Mouse (Mus musculus) midbrain, embryonic 10.5 days (tissue): ENCODE results near the gene Lamp1. TPM values are rescaled to one million over a fixed set of nuclear protein-coding genes. Genes with fewer than 3 reads are reported as not detected.
A peak's percentile ranks its signal among the peaks of the same experiment; 100 is the strongest.

ENCODE experiments used
- DNase-seq: peaks from one replicate; pipeline ENCODE4 v3.0.0-alpha.2; 2017; ENCODE audit warnings: low spot score
- H3K27ac ChIP-seq: fragments of 300-500 bp; sonication (generic); replicated peaks from 2 replicates; pipeline ENCODE4 v1.5.1; 2016; ENCODE audit warnings: mild to moderate bottlenecking
- H3K27me3 ChIP-seq: fragments of 300-500 bp; sonication (generic); 2 replicates; pipeline ENCODE4 v1.6.1; 2016; ENCODE audit warnings: low read depth, mild to moderate bottlenecking; ENCODE audit not compliant: poor library complexity, severe bottlenecking
- H3K36me3 ChIP-seq: fragments of 300-500 bp; sonication (generic); 2 replicates; pipeline ENCODE4 v1.6.1; 2016; ENCODE audit warnings: mild to moderate bottlenecking, moderate library complexity
- H3K4me1 ChIP-seq: fragments of 300-500 bp; sonication (generic); 2 replicates; pipeline ENCODE4 v1.6.1; 2016
- H3K4me3 ChIP-seq: fragments of 300-500 bp; sonication (generic); 2 replicates; pipeline ENCODE4 v1.5.1; 2016; ENCODE audit warnings: mild to moderate bottlenecking, moderate library complexity
- H3K9me3 ChIP-seq: fragments of 300-500 bp; sonication (generic); replicated peaks from 2 replicates; pipeline ENCODE4 v1.6.1; 2016; ENCODE audit warnings: mild to moderate bottlenecking
- WGBS: fragments of 180-500 bp; shearing (Covaris S2); methylation state at CpG from one replicate; pipeline ENCODE4 v1.1.7; 2016; 5-methylcytosine and 5-hydroxymethylcytosine counted together
- polyA plus RNA-seq: library from polyadenylated mRNA; unstranded; fragments of >200 nt; fragmentation: Nextera tagmentation; extraction: Ambion mirVana; gene quantifications from 2 replicates; pipeline ENCODE4 v1.2.1, GENCODE M21; 2016

Gene Lamp1
- polyA plus RNA-seq, 1 experiment from 2014 or later = 221 TPM

DNA sequence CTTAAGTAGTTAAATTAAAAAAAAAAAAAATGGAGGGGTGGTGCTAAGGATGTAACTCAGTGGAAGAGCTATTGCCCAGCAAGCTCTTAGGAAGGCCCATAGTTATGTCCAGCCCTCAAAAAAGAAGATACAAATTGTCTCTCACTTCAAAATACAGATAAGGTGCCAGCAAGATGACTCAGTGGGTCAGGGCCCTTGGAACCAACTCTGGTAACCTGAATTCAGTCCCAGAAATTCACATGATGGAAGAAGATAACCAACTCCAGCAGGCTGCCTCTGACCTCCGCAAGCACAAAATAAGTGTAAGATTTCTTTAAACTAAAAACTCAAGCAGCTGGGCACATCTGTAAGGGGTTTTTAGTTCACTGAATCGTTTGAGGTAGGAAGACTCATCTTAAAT, 10.5 kb upstream of the Lamp1 start:
- H3K27me3 ChIP-seq = no peaks in the 10 kb centered on the region
- DNase-seq = no peak
- no peak overlapping the region for H3K4me3 ChIP-seq
- H3K36me3 ChIP-seq = peaks cover 67% of the 10 kb centered on the region
- no peaks in the 10 kb centered on the region for H3K9me3 ChIP-seq
- no peaks in the 10 kb centered on the region for H3K4me1 ChIP-seq
- WGBS = 87% methylated on average over 2 of the region's 2 CpGs
- no peak overlapping the region for H3K27ac ChIP-seq

DNA sequence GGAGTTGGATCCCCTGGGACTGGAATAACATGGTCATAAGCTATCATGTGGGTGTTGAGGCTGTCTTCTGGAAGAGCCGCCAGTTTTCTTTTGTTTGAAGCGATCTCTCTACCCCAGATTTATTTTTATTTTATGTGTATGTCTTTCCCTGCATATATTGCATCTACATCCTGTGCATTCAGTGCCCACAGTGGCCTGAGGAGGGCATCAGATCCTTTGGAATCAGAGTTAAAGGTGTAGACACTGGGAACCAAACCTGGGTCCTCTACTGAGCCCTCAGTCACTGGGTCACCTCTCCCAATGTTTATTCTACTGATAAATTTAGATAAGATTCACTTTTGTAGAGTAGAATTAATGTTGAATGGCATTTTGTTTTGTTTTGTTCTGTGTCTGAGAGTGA, 9.7 kb upstream of the Lamp1 start:
- Histone ChIP-seq H3K4me3 (no peak overlapping the region), H3K4me1 (no peaks in the 10 kb centered on the region), H3K36me3 (peaks cover 60% of the 10 kb centered on the region), H3K27ac (no peak overlapping the region), H3K27me3 (no peaks in the 10 kb centered on the region), H3K9me3 (no peaks in the 10 kb centered on the region)
- DNase-seq = no peak
- WGBS = 95% methylated on average over 2 of the region's 2 CpGs

- no peak for DNase-seq
- H3K27me3 ChIP-seq = no peaks in the 10 kb centered on the region
- H3K9me3 ChIP-seq = no peaks in the 10 kb centered on the region
- peaks cover 55% of the 10 kb centered on the region for H3K36me3 ChIP-seq
- WGBS = 66% methylated on average over 5 of the region's 5 CpGs
- no peaks in the 10 kb centered on the region for H3K4me1 ChIP-seq
- H3K4me3 ChIP-seq = no peak overlapping the region
- no peak overlapping the region for H3K27ac ChIP-seq
Observed at GRCm38 (mm10) chr8:13149866-13150265, 9.1 kb upstream of the Lamp1 start.

GRCm38 (mm10) chr8:13150929-13151328, 8.0 kb upstream of the Lamp1 start:
- Histone ChIP-seq H3K9me3 (no peaks in the 10 kb centered on the region), H3K27me3 (no peaks in the 10 kb centered on the region), H3K4me3 (no peak overlapping the region), H3K36me3 (peaks cover 44% of the 10 kb centered on the region), H3K27ac (no peak overlapping the region), H3K4me1 (no peaks in the 10 kb centered on the region)
- WGBS = 77% methylated on average over 2 of the region's 2 CpGs
- DNase-seq = no peak

GRCm38 (mm10) chr8:13154099-13154498, 4.9 kb upstream of the Lamp1 start:
- WGBS = 80% methylated on average over 9 of the region's 9 CpGs
- H3K27me3 ChIP-seq = no peaks in the 10 kb centered on the region
- DNase-seq = no peak
- no peak overlapping the region for H3K27ac ChIP-seq
- H3K4me1 ChIP-seq = peaks cover 6% of the 10 kb centered on the region
- H3K36me3 ChIP-seq = peaks cover 16% of the 10 kb centered on the region
- no peaks in the 10 kb centered on the region for H3K9me3 ChIP-seq
- no peak overlapping the region for H3K4me3 ChIP-seq

DNA sequence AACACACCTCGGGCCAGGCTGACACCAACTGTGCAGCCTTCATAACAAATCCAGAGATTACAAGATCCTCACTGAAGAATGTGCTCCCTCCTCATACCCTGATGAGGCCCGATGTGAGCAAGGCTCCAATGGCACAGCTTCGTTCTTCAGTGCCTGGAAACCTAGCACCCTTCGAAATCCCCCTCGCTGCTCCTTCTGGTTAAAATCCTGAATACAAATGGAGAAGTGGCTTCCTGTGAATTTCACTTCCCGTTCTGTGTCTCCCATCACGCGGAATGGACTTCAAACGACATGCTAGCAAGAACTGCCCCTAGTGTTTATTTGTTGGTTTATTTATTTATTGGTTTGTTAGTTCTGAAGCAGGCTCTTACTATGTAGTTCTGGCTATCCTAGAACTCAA, 3.6 kb upstream of the Lamp1 start:
- no peaks in the 10 kb centered on the region for H3K27me3 ChIP-seq
- H3K4me3 ChIP-seq = no peak overlapping the region
- WGBS = 79% methylated on average over 9 of the region's 9 CpGs
- H3K36me3 ChIP-seq = 0 out of 2 replicates have a peak, but pooled peaks cover 5% of the 10 kb centered on the region
- H3K9me3 ChIP-seq = no peaks in the 10 kb centered on the region
- H3K27ac ChIP-seq = no peak overlapping the region
- H3K4me1 ChIP-seq = peaks cover 16% of the 10 kb centered on the region
- DNase-seq = no peak

DNA sequence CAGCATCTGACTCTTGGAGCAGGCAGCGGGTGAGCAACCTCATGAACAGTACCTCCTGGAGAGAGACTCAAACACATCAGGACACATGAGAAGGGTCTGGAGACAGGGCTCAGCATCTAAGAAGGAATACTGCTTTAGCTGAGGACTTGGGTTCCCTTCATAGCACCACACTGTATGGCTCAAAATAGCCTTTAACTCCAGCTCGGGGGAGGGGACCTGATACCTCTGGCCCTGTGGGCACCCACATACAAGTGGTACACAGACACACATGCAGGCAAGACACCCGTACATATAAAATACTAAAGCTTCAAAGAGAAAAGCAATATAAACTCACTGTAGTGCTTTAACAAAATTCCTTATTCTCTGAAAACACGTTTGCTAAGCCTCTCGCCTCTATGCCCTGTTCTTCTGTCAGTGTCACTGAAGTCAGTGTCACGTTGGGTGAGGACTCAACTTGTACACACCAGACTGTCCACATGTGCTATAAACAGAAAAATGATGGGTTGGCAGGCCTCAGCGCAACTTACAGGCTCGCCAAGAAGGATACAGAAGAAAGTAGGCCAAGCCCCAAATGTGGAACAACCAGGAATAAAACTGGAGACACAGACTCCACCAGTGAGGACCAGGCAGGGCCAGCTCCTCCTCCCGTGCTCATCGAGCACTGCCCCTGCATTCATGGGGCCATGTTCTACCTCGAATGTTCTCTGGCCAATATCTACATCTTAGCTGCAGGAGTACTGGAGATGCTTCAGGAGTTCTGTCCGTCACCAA, 2.4 kb upstream of the Lamp1 start:
- peaks cover 25% of the 10 kb centered on the region for H3K4me1 ChIP-seq
- H3K4me3 ChIP-seq = no peak overlapping the region
- no peaks in the 10 kb centered on the region for H3K9me3 ChIP-seq
- WGBS = 78% methylated on average over 12 of the region's 12 CpGs
- H3K27ac ChIP-seq = no peak overlapping the region
- DNase-seq = no peak
- H3K36me3 ChIP-seq = no peaks in the 10 kb centered on the region
- no peaks in the 10 kb centered on the region for H3K27me3 ChIP-seq

GRCm38 (mm10) chr8:13159377-13159881, 468 bp downstream of the Lamp1 start:
- H3K4me3 ChIP-seq = peak overlapping the region; percentile 100
- peak overlapping the region; percentile 93 for H3K27ac ChIP-seq
- H3K4me1 ChIP-seq = peaks cover 31% of the 10 kb centered on the region
- DNase-seq = no peak
- under 1% methylated on average over 49 of the region's 49 CpGs for WGBS
- H3K27me3 ChIP-seq = no peaks in the 10 kb centered on the region
- H3K36me3 ChIP-seq = no peaks in the 10 kb centered on the region
- H3K9me3 ChIP-seq = no peaks in the 10 kb centered on the region

- no peak for DNase-seq
Observed at GRCm38 (mm10) chr8:13160691-13161090, 1.7 kb downstream of the Lamp1 start.

DNA sequence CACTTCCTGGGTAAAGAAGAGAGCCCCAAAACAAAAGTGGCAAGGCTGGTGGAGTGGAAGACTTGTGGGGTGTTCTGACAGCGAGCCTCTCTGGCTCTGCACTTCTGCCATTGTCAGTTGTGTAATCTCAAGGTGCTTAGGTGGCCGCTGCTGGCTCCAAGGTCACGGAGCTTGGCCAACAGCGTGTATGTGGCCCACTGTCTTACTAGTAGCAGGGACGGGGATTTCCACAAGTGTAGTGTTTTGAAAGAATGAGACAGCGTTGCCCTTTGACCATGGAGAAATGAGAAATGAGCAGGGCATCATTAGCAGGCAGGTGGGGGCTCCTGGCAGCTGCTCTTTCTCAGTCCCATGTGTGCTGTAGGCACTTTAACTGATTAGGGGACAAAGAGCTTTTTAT, 3.1 kb downstream of the Lamp1 start:
- peaks cover 31% of the 10 kb centered on the region for H3K4me1 ChIP-seq
- H3K27ac ChIP-seq = no peak overlapping the region
- no peaks in the 10 kb centered on the region for H3K9me3 ChIP-seq
- H3K36me3 ChIP-seq = peaks cover 16% of the 10 kb centered on the region
- no peaks in the 10 kb centered on the region for H3K27me3 ChIP-seq
- WGBS = 92% methylated on average over 6 of the region's 6 CpGs
- H3K4me3 ChIP-seq = no peak overlapping the region
- no peak for DNase-seq

More at GRCm38 (mm10) chr8:13160691-13161090, 1.7 kb downstream of the Lamp1 start:
- H3K27ac ChIP-seq = no peak overlapping the region
- peaks cover 31% of the 10 kb centered on the region for H3K4me1 ChIP-seq
- 94% methylated on average over 3 of the region's 3 CpGs for WGBS
- H3K27me3 ChIP-seq = no peaks in the 10 kb centered on the region
- no peaks in the 10 kb centered on the region for H3K9me3 ChIP-seq
- peaks cover 4% of the 10 kb centered on the region; the same call in 1 of the 2 replicates for H3K36me3 ChIP-seq
- H3K4me3 ChIP-seq = peak overlapping the region; percentile 100

DNA sequence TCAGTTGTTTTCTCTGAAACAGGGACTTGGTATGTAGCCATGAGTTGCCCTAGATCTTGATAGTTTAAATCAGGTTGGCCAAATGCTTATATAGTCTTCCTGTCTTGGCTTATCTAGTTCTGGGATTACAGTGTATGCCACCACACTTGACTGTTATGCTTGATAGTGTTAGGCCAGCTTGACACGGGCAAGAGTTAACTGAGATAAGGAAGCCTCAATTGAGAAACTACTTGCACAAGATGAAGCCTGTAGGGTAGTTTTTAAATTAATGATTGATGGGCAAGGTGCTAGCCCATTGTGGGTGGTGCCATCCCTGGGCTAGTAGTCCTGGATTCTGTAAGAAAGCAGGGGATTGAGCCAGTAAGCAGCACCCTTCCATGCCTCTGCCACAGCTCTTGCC, 4.6 kb downstream of the Lamp1 start:
- WGBS = 83% methylated on average over 1 of the region's 1 CpGs
- peaks cover 27% of the 10 kb centered on the region for H3K4me1 ChIP-seq
- H3K9me3 ChIP-seq = no peaks in the 10 kb centered on the region
- no peak overlapping the region for H3K4me3 ChIP-seq
- no peak for DNase-seq
- H3K27me3 ChIP-seq = no peaks in the 10 kb centered on the region
- H3K27ac ChIP-seq = no peak overlapping the region
- peaks cover 30% of the 10 kb centered on the region for H3K36me3 ChIP-seq

GRCm38 (mm10) chr8:13164361-13164760, 5.4 kb downstream of the Lamp1 start:
- H3K4me3 ChIP-seq = no peak overlapping the region
- H3K36me3 ChIP-seq = peaks cover 38% of the 10 kb centered on the region
- no peak for DNase-seq
- peaks cover 25% of the 10 kb centered on the region for H3K4me1 ChIP-seq
- H3K27me3 ChIP-seq = no peaks in the 10 kb centered on the region
- 90% methylated on average over 5 of the region's 5 CpGs for WGBS
- no peaks in the 10 kb centered on the region for H3K9me3 ChIP-seq
- H3K27ac ChIP-seq = no peak overlapping the region

GRCm38 (mm10) chr8:13170510-13170909, 11.5 kb downstream of the Lamp1 start:
- WGBS = 84% methylated on average over 1 of the region's 1 CpGs
- H3K36me3 ChIP-seq = peaks cover 98% of the 10 kb centered on the region

More at GRCm38 (mm10) chr8:13170510-13170909, 11.5 kb downstream of the Lamp1 start:
- H3K4me1 ChIP-seq = no peaks in the 10 kb centered on the region
- H3K4me3 ChIP-seq = no peak overlapping the region
- no peak overlapping the region for H3K27ac ChIP-seq
- no peaks in the 10 kb centered on the region for H3K9me3 ChIP-seq
- DNase-seq = no peak
- H3K27me3 ChIP-seq = no peaks in the 10 kb centered on the region
